Mouse (Mus musculus): Measurements from ENCODE around the gene Myom1.

Myom1 gene

GRCm38 (mm10) chr17:71136384-71137333 is 134.2 kb downstream of the Myom1 start:
- no peak for DNase-seq (ENCODE audit: low read depth, low spot score)

- DNase-seq (ENCODE audit: low read depth, low spot score), result no peak
These were observed 134.9 kb downstream of the Myom1 start for GRCm38 (mm10) chr17:71137334-71137721.

DNA sequence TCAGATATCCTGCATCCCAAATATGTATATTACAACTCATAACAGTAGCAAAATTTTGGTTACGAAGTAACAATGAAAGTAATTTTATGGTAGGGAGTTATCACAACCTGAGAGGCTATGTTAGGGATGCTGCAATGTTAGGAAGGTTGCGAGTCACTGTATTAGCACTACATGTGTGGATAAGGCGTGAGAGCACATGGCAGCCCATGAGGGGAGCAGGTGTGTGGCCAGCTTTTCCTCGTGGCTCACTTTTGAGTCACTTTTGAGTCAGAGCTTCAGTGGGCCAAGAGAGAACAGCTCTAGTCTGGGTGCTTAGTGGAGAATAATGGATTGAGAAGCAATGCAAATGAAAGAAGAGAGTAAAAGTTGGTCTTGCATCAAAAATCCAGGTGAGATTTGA is 139.6 kb downstream of the Myom1 start:
- DNase-seq (ENCODE audit: low read depth, low spot score), result peak; percentile 58

- DNase-seq (ENCODE audit: low read depth, low spot score), result no peak
These were observed 140.7 kb downstream of the Myom1 start for GRCm38 (mm10) chr17:71143155-71143554.

DNA sequence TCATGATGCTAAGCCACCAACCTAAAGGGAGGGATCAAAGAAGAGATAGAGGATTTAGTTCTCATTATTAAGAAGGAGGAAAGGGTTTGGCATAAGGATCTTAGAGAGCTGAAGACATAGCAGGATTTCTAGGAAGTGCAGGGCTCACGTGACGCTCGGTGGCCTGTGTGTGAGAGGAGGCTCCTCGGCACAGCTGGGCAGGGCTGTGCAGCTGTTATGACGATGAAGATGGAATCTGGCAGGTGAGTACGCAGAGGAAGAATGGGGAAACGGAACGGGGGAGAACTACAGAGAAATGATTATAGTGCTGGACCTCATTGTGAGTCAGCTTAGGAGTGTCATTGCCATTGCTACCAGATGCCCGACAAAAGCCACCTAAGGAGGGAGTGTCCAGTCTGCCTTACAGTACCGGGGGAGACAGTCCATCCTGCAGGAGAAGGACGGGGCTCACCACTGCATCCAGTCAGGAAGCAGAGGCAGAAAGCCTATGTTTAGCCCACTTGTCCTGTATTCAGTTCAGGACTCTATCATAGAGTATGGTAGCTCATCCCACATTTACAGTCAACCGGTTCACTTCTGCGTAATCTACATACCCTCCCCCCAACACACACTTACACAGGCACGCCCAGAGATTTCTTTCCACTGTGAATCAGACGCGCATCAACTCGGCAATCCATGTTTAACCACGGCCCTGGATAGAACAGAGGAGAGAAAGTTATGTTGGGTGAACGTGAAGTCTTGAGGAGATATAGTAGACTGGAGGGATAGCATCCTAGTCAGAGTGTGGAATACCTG is 142.1 kb downstream of the Myom1 start:
- DNase-seq (ENCODE audit: low read depth, low spot score), result no peak

GRCm38 (mm10) chr17:71145248-71145961 is 143.0 kb downstream of the Myom1 start:
- DNase-seq (ENCODE audit: low read depth, low spot score), result no peak

GRCm38 (mm10) chr17:71153356-71153755 is 150.9 kb downstream of the Myom1 start:
- DNase-seq (ENCODE audit: low read depth, low spot score), result no peak

DNA sequence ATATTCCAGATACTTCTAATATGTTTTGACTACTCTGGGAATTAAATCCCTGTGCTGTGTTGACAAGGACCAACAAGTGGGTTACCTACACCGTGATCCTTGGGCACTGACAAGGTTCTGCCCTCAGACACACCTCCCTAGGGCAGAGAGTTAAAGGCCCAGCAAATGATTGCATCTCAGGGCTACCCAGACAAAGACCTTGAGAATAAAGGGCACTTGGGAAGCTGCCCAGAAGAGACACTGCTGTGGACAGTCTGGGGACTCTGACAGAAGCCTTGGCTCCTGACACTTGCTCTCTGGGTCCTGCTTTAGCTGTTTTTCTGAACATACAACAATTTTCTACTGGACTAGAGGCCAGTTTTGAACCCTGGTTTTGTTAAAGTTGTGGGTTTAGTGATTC is 152.8 kb downstream of the Myom1 start:
- no peak for DNase-seq (ENCODE audit: low read depth, low spot score)

DNA sequence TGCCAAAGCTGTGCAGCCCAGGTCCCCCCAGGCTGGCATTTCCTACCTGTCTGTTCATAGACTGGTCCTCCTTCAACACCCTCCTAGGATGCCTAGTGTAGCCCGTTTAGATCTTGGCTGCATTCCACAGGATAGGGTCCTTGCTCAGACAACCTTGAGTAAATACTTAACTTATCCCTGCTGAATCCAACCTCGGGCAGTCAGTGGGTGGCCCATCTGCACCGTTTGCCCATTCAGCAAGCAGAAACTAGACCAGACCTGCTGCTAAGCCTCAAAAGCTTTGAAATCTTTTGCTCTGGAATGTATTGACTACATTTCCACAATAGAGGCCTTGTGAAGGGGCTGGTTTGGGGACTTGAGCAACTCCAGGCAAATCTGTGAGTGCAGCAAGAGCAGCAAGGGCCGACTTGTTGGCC is 156.7 kb downstream of the Myom1 start:
- no peak for DNase-seq (ENCODE audit: low read depth, low spot score)

- no peak for DNase-seq (ENCODE audit: low read depth, low spot score)
These were observed 157.3 kb downstream of the Myom1 start for GRCm38 (mm10) chr17:71159720-71160119.

DNA sequence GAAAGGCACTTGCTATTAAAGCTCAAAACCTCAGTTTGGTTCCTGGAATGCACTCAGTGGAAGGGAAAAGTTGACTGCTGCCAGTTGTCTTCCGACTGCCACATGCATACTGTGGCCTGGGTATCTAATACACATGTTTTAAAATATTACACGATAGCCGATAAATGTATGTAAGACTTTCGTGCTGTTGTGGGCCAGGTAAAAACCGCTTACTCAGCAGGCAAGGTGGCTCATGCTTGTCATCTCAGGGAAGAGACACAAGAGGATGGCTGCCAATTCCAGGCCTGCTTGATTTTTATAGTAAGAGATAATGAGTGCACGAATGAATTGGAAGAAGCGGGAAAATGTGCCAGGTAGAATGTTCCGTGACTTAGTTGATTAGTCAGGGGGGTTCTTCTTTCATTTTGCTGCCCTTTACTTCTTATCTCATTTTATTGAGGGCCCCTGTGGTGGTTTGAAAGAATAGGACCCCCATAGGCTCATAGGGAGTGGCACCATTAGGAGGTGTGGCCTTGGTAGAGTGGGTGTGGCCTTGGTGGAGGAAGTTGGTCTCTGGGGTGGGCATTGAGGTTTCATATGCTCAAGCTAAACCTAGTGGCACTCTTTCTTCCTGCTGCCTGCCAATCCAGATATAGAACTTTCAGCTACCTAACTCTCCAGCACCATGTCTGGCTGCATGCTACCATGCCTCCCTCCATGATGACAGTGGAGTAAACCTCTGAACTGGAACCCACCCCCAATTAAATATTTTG is 158.0 kb downstream of the Myom1 start:
- DNase-seq (ENCODE audit: low read depth, low spot score), result no peak

- DNase-seq (ENCODE audit: low read depth, low spot score), result peak; percentile 86
These were observed 162.6 kb downstream of the Myom1 start for GRCm38 (mm10) chr17:71164991-71165390.

DNA sequence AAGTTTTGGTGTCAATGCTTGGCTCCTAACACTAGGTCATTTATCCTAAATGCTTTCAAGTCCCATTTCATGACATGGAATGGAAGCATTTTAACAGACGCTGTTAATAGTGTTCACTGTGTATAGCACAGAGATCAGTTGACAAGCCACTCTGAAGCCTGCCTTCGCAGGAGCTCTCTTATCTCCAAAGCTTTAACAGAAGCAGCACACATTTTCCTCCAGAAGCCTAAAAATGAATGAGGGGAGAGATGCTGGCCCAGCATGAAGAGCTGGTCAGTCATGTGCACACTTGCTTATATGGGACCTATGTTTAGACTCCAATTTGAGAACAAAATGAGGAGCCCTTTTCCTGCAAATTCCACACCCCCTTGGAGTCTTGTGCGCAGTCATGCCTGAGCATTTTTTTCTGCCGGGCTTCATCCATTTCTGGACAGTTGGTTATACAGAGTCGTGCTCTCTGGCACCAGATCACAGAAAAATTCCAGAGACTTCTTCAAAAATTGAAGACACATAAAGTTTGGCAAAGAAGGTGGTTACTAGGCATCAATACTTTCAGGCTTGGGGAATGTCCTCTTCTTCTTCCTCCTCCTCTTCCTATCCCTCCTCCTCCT is 165.9 kb downstream of the Myom1 start:
- no peak for DNase-seq (ENCODE audit: low read depth, low spot score)

- DNase-seq (ENCODE audit: low read depth, low spot score), result peak; percentile 83
These were observed 166.4 kb downstream of the Myom1 start for GRCm38 (mm10) chr17:71168846-71169245.

DNA sequence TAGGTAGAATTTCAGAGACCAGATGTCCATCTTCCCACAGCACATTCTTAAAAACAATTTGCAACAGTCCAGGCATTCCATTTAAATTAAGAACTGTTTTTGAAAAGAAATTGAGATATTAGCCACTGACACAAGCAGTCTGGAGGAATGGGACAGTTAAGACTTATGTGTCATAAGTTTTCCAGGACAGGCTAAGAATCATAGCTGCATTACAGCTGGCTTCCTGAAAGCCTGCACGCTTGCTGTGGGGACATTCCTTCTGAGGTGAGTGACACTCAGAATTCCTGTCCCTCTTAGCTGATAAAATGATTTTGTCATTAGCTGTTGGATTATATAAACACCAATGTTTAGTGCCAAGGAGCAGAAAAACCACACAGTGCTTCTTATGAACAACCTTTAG is 167.2 kb downstream of the Myom1 start:
- DNase-seq (ENCODE audit: low read depth, low spot score), result no peak

GRCm38 (mm10) chr17:71171161-71171560 is 168.7 kb downstream of the Myom1 start:
- no peak for DNase-seq (ENCODE audit: low read depth, low spot score)

All from brain, adult 2 months (tissue).